Mouse (Mus musculus): Measurements from ENCODE around the gene Tnfsf13. TPM values are rescaled to one million over a fixed set of nuclear protein-coding genes. Genes with fewer than 3 reads are reported as not detected.

The Tnfsf13 gene
- polyA plus RNA-seq, 1 experiment from 2014 or later: 0.53 TPM

- H3K4me3 ChIP-seq (ENCODE audit: low read length): no peak overlapping the region
- peak overlapping the region; percentile 45; the same call in 1 of the 2 replicates for H3K27ac ChIP-seq (ENCODE audit: low read depth, low read length)
- WGBS: 69% methylated on average over 6 of the region's 6 CpGs
- no peaks in the 10 kb centered on the region for H3K36me3 ChIP-seq (ENCODE audit: control insufficient read depth, insufficient read depth, low read length)
- peaks cover 27% of the 10 kb centered on the region for H3K4me1 ChIP-seq (ENCODE audit: control insufficient read depth, insufficient read depth, low read depth, low read length)
- no peak overlapping the region for H3K9ac ChIP-seq (ENCODE audit: low read depth, low read length)
- H3K4me2 ChIP-seq (ENCODE audit: low read length): no peak overlapping the region
- no peak for ATAC-seq
- H3K9me3 ChIP-seq (ENCODE audit: control insufficient read depth, low read length): no peaks in the 10 kb centered on the region
- H3K27me3 ChIP-seq (replicated peaks; ENCODE audit: control insufficient read depth, insufficient read depth, low read length): no peaks in the 10 kb centered on the region
Observed at GRCm38 (mm10) chr11:69684936-69685335, 648 bp downstream of the Tnfsf13 start.

- H3K4me2 ChIP-seq (ENCODE audit: low read length): no peak overlapping the region
- 0 out of 2 replicates have a peak overlapping the region, but pooled peaks have one; percentile 0 for H3K9ac ChIP-seq (ENCODE audit: low read depth, low read length)
- H3K36me3 ChIP-seq (ENCODE audit: control insufficient read depth, insufficient read depth, low read length): no peaks in the 10 kb centered on the region
- no peaks in the 10 kb centered on the region for H3K9me3 ChIP-seq (ENCODE audit: control insufficient read depth, low read length)
- WGBS: 83% methylated on average over 12 of the region's 12 CpGs
- no peak for ATAC-seq
- H3K4me1 ChIP-seq (ENCODE audit: control insufficient read depth, insufficient read depth, low read depth, low read length): peaks cover 33% of the 10 kb centered on the region
- no peak overlapping the region for H3K4me3 ChIP-seq (ENCODE audit: low read length)
- no peak overlapping the region for H3K27ac ChIP-seq (ENCODE audit: low read depth, low read length)
- no peaks in the 10 kb centered on the region for H3K27me3 ChIP-seq (replicated peaks; ENCODE audit: control insufficient read depth, insufficient read depth, low read length)
Observed at GRCm38 (mm10) chr11:69684128-69684745, 1.3 kb downstream of the Tnfsf13 start.

- no peak for ATAC-seq
- H3K9me3 ChIP-seq (ENCODE audit: control insufficient read depth, low read length): no peaks in the 10 kb centered on the region
- no peak overlapping the region for H3K27ac ChIP-seq (ENCODE audit: low read depth, low read length)
- H3K4me2 ChIP-seq (ENCODE audit: low read length): peak overlapping the region; percentile 87; the same call in 1 of the 2 replicates
- H3K9ac ChIP-seq (ENCODE audit: low read depth, low read length): peak overlapping the region; percentile 0; the same call in 1 of the 2 replicates
- no peak overlapping the region for H3K4me3 ChIP-seq (ENCODE audit: low read length)
- H3K36me3 ChIP-seq (ENCODE audit: control insufficient read depth, insufficient read depth, low read length): peaks cover under 1% of the 10 kb centered on the region; the same call in 1 of the 2 replicates
- H3K4me1 ChIP-seq (ENCODE audit: control insufficient read depth, insufficient read depth, low read depth, low read length): peaks cover 34% of the 10 kb centered on the region
- H3K27me3 ChIP-seq (replicated peaks; ENCODE audit: control insufficient read depth, insufficient read depth, low read length): no peaks in the 10 kb centered on the region
- WGBS: 84% methylated on average over 7 of the region's 7 CpGs
Observed at GRCm38 (mm10) chr11:69683576-69683975, 2.0 kb downstream of the Tnfsf13 start.

- Histone ChIP-seq H3K4me2 (ENCODE audit: low read length) (peak overlapping the region; percentile 87), H3K36me3 (ENCODE audit: control insufficient read depth, insufficient read depth, low read length) (peaks cover 5% of the 10 kb centered on the region; the same call in 1 of the 2 replicates), H3K27me3 (replicated peaks; ENCODE audit: control insufficient read depth, insufficient read depth, low read length) (no peaks in the 10 kb centered on the region), H3K4me1 (ENCODE audit: control insufficient read depth, insufficient read depth, low read depth, low read length) (peaks cover 34% of the 10 kb centered on the region), H3K9ac (ENCODE audit: low read depth, low read length) (peak overlapping the region; percentile 55; the same call in 1 of the 2 replicates), H3K9me3 (ENCODE audit: control insufficient read depth, low read length) (no peaks in the 10 kb centered on the region), H3K27ac (ENCODE audit: low read depth, low read length) (peak overlapping the region; percentile 92), H3K4me3 (ENCODE audit: low read length) (peak overlapping the region; percentile 28)
- 11% methylated on average over 12 of the region's 12 CpGs for WGBS
- peak; percentile 43; the same call in 1 of the 2 replicates for ATAC-seq
Observed at GRCm38 (mm10) chr11:69682840-69683533, 2.6 kb downstream of the Tnfsf13 start.

- ATAC-seq: peak; percentile 12; the same call in 1 of the 2 replicates
- Histone ChIP-seq H3K4me3 (ENCODE audit: low read length) (peak overlapping the region; percentile 65), H3K4me2 (ENCODE audit: low read length) (peak overlapping the region; percentile 87), H3K27ac (ENCODE audit: low read depth, low read length) (peak overlapping the region; percentile 92), H3K4me1 (ENCODE audit: control insufficient read depth, insufficient read depth, low read depth, low read length) (peaks cover 34% of the 10 kb centered on the region), H3K27me3 (replicated peaks; ENCODE audit: control insufficient read depth, insufficient read depth, low read length) (no peaks in the 10 kb centered on the region), H3K36me3 (ENCODE audit: control insufficient read depth, insufficient read depth, low read length) (peaks cover 8% of the 10 kb centered on the region; the same call in 1 of the 2 replicates), H3K9ac (ENCODE audit: low read depth, low read length) (peak overlapping the region; percentile 81), H3K9me3 (ENCODE audit: control insufficient read depth, low read length) (no peaks in the 10 kb centered on the region)
- WGBS: 27% methylated on average over 24 of the region's 24 CpGs
Observed at GRCm38 (mm10) chr11:69682209-69682839, 3.3 kb downstream of the Tnfsf13 start.

GRCm38 (mm10) chr11:69681314-69682208 is 4.0 kb downstream of the Tnfsf13 start, which contains the start of gene Senp3:
Gene Senp3, minus strand, starts transcription at chr11:69682084.
- WGBS: under 1% methylated on average over 62 of the region's 80 CpGs
- Histone ChIP-seq H3K4me2 (ENCODE audit: low read length) (peak within 1 kb of the TSS; percentile 87), H3K4me3 (ENCODE audit: low read length) (peak within 1 kb of the TSS; percentile 65), H3K36me3 (ENCODE audit: control insufficient read depth, insufficient read depth, low read length) (peaks cover 11% of the 10 kb centered on the region), H3K27ac (ENCODE audit: low read depth, low read length) (peak within 1 kb of the TSS; percentile 92), H3K9ac (ENCODE audit: low read depth, low read length) (peak within 1 kb of the TSS; percentile 81), H3K9me3 (ENCODE audit: control insufficient read depth, low read length) (no peaks in the 10 kb centered on the region), H3K4me1 (ENCODE audit: control insufficient read depth, insufficient read depth, low read depth, low read length) (peaks cover 34% of the 10 kb centered on the region), H3K27me3 (replicated peaks; ENCODE audit: control insufficient read depth, insufficient read depth, low read length) (no peaks in the 10 kb centered on the region)
- peak; percentile 97 for ATAC-seq

GRCm38 (mm10) chr11:69680136-69680855 is 5.3 kb downstream of the Tnfsf13 start:
- Histone ChIP-seq H3K4me3 (ENCODE audit: low read length) (peak overlapping the region; percentile 65), H3K9ac (ENCODE audit: low read depth, low read length) (no peak overlapping the region), H3K4me1 (ENCODE audit: control insufficient read depth, insufficient read depth, low read depth, low read length) (peaks cover 27% of the 10 kb centered on the region), H3K9me3 (ENCODE audit: control insufficient read depth, low read length) (no peaks in the 10 kb centered on the region), H3K27me3 (replicated peaks; ENCODE audit: control insufficient read depth, insufficient read depth, low read length) (no peaks in the 10 kb centered on the region), H3K27ac (ENCODE audit: low read depth, low read length) (no peak overlapping the region), H3K36me3 (ENCODE audit: control insufficient read depth, insufficient read depth, low read length) (peaks cover 15% of the 10 kb centered on the region), H3K4me2 (ENCODE audit: low read length) (peak overlapping the region; percentile 87)
- 91% methylated on average over 30 of the region's 30 CpGs for WGBS
- ATAC-seq: no peak

GRCm38 (mm10) chr11:69679144-69679543 is 6.4 kb downstream of the Tnfsf13 start:
- Histone ChIP-seq H3K9ac (ENCODE audit: low read depth, low read length) (no peak overlapping the region), H3K4me2 (ENCODE audit: low read length) (no peak overlapping the region), H3K4me1 (ENCODE audit: control insufficient read depth, insufficient read depth, low read depth, low read length) (peaks cover 25% of the 10 kb centered on the region), H3K4me3 (ENCODE audit: low read length) (no peak overlapping the region), H3K36me3 (ENCODE audit: control insufficient read depth, insufficient read depth, low read length) (peaks cover 23% of the 10 kb centered on the region), H3K27ac (ENCODE audit: low read depth, low read length) (no peak overlapping the region), H3K27me3 (replicated peaks; ENCODE audit: control insufficient read depth, insufficient read depth, low read length) (no peaks in the 10 kb centered on the region), H3K9me3 (ENCODE audit: control insufficient read depth, low read length) (no peaks in the 10 kb centered on the region)
- 94% methylated on average over 2 of the region's 2 CpGs for WGBS
- ATAC-seq: no peak
